Mouse (Mus musculus): ENCODE data around the gene Grcc10. TPM values are rescaled to one million over a fixed set of nuclear protein-coding genes. Genes with fewer than 3 reads are reported as not detected.

Gene Grcc10
- total RNA-seq, 2 experiments from 2014 or later: 298 to 309 TPM

DNA sequence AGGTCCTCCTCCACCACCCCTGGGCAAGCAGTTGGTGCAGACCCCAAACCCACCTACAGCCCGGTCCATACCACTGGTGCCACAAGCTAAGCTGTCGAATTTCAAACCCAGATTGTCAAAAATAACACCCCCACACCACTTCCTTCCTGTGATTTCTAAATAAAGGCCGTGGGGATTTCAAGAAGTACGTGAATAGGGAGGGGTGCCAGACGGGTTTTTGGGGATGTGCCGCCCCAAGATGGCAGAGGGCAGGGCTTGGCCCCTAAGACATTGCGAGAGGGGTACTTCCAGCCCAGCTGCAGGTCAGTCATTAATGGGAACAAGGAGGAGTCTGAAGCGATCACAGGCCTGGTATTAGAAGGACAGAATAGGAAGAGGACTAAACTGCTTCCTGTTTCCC, 17.6 kb downstream of the Grcc10 start:
- Histone ChIP-seq H3K4me3 (no peak overlapping the region), H3K27ac (no peak overlapping the region)
- no peak for DNase-seq (ENCODE audit: extremely low spot score in 1 of 2, low spot score in 2 of 2)
- no peak for TF ChIP-seq CTCF (IDR thresholded peaks at IDR 0.05)
- intact Hi-C loops (cut with DNase I): no loop called here

DNA sequence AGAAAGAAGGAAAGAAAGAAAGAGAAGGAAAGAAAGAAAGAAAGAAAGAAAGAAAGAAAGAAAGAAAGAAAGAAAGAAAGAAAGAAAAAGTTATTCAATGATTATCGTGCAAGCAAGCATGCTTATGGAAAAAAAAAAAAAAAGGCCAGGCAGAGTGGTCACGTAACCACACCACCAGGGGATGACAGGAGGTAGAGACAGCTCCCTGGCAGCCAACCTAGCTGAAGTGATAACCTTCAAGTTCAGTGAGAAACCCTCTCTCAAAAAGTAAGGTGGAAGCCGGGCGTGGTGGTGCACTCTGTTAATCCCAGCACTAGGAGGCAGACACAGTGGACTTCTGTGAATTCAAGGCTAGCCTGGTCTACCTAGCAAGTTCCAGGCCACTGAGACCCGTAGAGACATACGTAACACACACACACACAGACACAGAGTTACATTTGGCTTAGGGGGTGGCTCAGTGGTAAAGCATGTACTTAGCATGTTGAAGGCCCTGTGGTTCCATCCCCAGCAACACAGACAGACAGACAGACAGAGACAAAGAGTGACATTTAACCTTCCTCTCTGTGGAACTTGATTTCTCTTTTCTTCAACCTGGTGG, 18.2 kb downstream of the Grcc10 start:
- no peak overlapping the region for H3K4me3 ChIP-seq
- intact Hi-C loops (cut with DNase I): no loop called here
- H3K27ac ChIP-seq: no peak overlapping the region

GRCm38 (mm10) chr6:124720904-124721303, 20.3 kb downstream of the Grcc10 start:
- intact Hi-C loops (cut with DNase I): no loop called here
- no peak for TF ChIP-seq CTCF (IDR thresholded peaks at IDR 0.05)
- H3K4me3 ChIP-seq: no peak overlapping the region
- H3K27ac ChIP-seq: no peak overlapping the region
- no peak for DNase-seq (ENCODE audit: extremely low spot score in 1 of 2, low spot score in 2 of 2)

More for the DNA sequence above, 18.2 kb downstream of the Grcc10 start:
- TF ChIP-seq CTCF (IDR thresholded peaks at IDR 0.05): no peak
- DNase-seq (ENCODE audit: extremely low spot score in 1 of 2, low spot score in 2 of 2): no peak

GRCm38 (mm10) chr6:124719354-124719978, 21.7 kb downstream of the Grcc10 start:
- H3K4me3 ChIP-seq: no peak overlapping the region
- TF ChIP-seq CTCF (IDR thresholded peaks at IDR 0.05): no peak
- intact Hi-C loops (cut with DNase I): no loop called here
- DNase-seq (ENCODE audit: extremely low spot score in 1 of 2, low spot score in 2 of 2): no peak
- H3K27ac ChIP-seq: no peak overlapping the region

DNA sequence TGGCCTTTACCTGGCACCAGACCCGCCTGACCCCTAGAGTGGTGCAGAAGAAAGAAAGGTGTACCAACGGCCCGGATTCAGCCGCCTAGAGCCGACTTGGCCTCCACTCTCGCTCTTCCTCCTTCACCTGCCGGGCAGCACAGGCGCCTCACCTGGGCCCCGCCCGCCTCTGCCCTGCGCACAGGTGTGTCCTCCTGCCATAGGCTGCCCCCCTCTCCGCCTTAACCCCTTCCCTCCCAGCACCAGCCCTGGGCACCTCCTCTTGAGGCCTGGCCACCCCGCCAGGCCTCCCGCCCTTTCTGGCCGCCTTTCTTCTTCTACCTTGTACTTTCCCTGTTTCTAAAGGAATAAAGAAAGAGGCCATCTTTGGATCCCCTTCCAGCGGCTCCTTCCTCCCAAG, 22.5 kb downstream of the Grcc10 start:
- H3K27ac ChIP-seq: no peak overlapping the region
- DNase-seq (ENCODE audit: extremely low spot score in 1 of 2, low spot score in 2 of 2): no peak
- intact Hi-C loops (cut with DNase I): no loop called here
- H3K4me3 ChIP-seq: no peak overlapping the region
- no peak for TF ChIP-seq CTCF (IDR thresholded peaks at IDR 0.05)

- DNase-seq (ENCODE audit: extremely low spot score in 1 of 2, low spot score in 2 of 2): no peak
These were observed 23.2 kb downstream of the Grcc10 start for GRCm38 (mm10) chr6:124717968-124718367.

GRCm38 (mm10) chr6:124716864-124717490, 24.2 kb downstream of the Grcc10 start:
- Histone ChIP-seq H3K4me3 (no peak overlapping the region), H3K27ac (no peak overlapping the region)
- no peak for DNase-seq (ENCODE audit: extremely low spot score in 1 of 2, low spot score in 2 of 2)
- intact Hi-C loops (cut with DNase I): no loop called here
- peak; percentile 51 for TF ChIP-seq CTCF (IDR thresholded peaks at IDR 0.05)

More at GRCm38 (mm10) chr6:124717968-124718367, 23.2 kb downstream of the Grcc10 start:
- Histone ChIP-seq H3K4me3 (no peak overlapping the region), H3K27ac (no peak overlapping the region)
- intact Hi-C loops (cut with DNase I): no loop called here
- TF ChIP-seq CTCF (IDR thresholded peaks at IDR 0.05): no peak

DNA sequence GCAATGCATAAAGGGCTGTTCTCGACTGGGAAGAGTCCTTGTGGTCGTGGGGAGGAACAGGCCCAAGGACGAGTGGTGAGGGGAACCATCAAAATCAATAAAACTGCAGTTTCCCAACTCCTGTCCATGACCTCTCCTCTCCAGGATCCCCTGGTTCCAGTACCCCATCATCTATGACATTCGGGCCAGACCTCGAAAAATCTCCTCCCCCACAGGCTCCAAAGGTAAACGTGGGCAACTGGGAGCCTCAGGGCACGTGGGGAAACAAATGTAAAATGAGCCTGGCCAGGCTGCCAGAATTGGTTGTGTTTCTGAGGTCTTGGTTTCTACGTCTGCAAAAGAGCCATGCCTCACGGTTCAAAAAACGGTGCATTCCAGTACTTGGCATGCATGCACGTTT, 28.3 kb downstream of the Grcc10 start:
- H3K27ac ChIP-seq: peak overlapping the region; percentile 87
- no peak for TF ChIP-seq CTCF (IDR thresholded peaks at IDR 0.05)
- intact Hi-C loops (cut with DNase I): loop anchor here (1.0 kb wide), 3 partner anchors 27 to 326 kb away; partner anchors contain the start of genes Cops7a and Ing4
- peak overlapping the region; percentile 92 for H3K4me3 ChIP-seq
- no peak for DNase-seq (ENCODE audit: extremely low spot score in 1 of 2, low spot score in 2 of 2)

DNA sequence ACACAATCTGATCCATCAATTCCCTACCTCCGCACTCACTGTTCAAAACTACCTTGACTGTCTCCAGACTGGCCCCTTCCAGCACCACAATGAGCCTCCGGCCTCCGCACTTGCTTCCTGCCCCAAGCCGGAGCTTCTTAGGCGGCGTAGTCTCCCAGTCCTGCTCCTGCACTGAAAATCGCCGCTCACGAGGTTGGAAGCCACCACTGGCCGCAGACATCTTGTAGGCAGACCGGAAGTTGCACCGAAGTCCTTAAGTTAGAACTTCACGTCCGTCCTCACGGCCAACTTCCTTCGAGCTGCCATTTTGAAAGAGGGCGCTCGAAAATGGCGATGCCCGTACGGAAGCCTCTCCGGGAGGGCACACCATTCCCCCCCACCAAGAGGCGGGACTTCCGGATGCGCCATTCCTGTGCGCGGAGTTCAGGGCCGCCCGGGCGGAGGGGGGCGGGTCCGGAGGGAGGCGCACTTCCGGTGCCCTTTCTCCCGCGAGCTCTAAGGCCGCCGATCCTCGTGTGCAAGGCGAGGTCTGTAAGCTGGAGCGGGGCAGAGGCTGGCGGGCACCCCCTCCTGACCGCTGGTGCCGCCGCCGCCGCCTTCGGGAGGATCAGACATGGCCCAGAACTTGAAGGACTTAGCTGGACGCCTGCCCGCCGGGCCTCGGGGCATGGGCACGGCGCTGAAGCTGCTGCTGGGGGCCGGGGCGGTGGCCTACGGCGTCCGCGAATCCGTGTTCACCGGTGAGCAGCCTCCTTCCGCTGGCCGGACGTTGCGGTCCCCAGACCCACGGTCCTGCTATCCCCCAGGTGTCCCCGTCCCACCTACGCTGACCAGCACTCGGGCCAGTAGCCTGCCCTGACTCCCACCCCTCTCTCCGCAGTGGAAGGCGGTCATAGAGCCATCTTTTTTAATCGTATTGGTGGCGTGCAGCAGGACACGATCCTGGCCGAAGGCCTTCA, 29.1 kb downstream of the Grcc10 start, which contains the start of the genes Emg1 and Phb2:
Gene Emg1, minus strand, starts transcription at position 355 of the 959 bp plus-strand sequence.
Gene Phb2, plus strand, starts transcription at position 513 of the 959 bp plus-strand sequence.
- H3K27ac ChIP-seq: peak within 1 kb of the TSS; percentile 87
- peak; percentile 98 for DNase-seq (ENCODE audit: extremely low spot score in 1 of 2, low spot score in 2 of 2)
- TF ChIP-seq CTCF (IDR thresholded peaks at IDR 0.05): no peak; the same call in 1 of the 2 replicates
- peak within 1 kb of the TSS; percentile 92 for H3K4me3 ChIP-seq
- intact Hi-C loops (cut with DNase I): loop anchor here (1.0 kb wide), 3 partner anchors 28 to 327 kb away; partner anchors contain the start of genes Cops7a and Ing4

- Histone ChIP-seq H3K27ac (no peak overlapping the region), H3K4me3 (no peak overlapping the region)
- no peak for TF ChIP-seq CTCF (IDR thresholded peaks at IDR 0.05)
- intact Hi-C loops (cut with DNase I): no loop called here
- no peak for DNase-seq (ENCODE audit: extremely low spot score in 1 of 2, low spot score in 2 of 2)
These were observed 32.8 kb downstream of the Grcc10 start for GRCm38 (mm10) chr6:124708289-124708889.
